Mouse (Mus musculus) embryonic fibroblast, embryonic 13.5 days (primary cell): ENCODE measurements around the gene Bag6.

Source experiments
- CTCF ChIP-seq: IDR thresholded peaks from 2 replicates; pipeline ENCODE4 v1.5.1; 2011; ENCODE audit warnings: mild to moderate bottlenecking, control low read depth, low read length, moderate library complexity, borderline replicate concordance; ENCODE audit not compliant: insufficient read depth
- POLR2A ChIP-seq: IDR thresholded peaks from 2 replicates; pipeline ENCODE4 v1.6.1; 2011; ENCODE audit warnings: low read depth, mild to moderate bottlenecking, control low read depth, low read length, moderate library complexity

- TF ChIP-seq CTCF: no peak
- TF ChIP-seq POLR2A: no peak
Observed at GRCm38 (mm10) chr17:35131038-35131437, 3.9 kb upstream of the Bag6 start.
